Mouse (Mus musculus) induced T-regulatory cell, adult 2 months (primary cell): Measurements from ENCODE around the gene Ralb.

Experiments
- DNase-seq: peaks from one replicate; pipeline ENCODE4 v3.0.0-alpha.2; 2012; ENCODE audit warnings: low read depth

Ralb gene

GRCm38 (mm10) chr1:119446753-119447283, 57.8 kb downstream of the Ralb start:
- DNase-seq: no peak

GRCm38 (mm10) chr1:119443591-119444350, 60.8 kb downstream of the Ralb start:
- DNase-seq: no peak

GRCm38 (mm10) chr1:119442901-119443300, 61.7 kb downstream of the Ralb start:
- no peak for DNase-seq

GRCm38 (mm10) chr1:119438105-119438637, 66.4 kb downstream of the Ralb start:
- no peak for DNase-seq

DNA sequence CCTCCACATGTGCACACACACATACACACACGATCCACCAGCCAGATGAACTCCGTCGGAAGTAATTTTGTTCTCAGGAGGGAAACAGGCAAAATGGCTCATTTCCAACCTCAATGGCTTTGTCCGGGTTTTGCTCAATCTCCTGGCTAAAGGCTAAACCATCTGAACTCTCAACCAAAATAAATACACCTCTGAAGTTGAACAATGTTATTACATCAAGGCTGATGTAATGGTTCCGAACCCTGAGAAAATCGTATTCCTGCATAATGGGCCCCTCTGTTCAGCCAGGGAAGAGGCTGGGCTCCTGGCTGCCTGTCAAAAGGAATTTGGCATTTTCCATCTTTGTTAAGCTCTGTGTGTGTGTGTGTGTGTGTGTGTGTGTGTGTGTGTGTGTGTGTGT, 67.2 kb downstream of the Ralb start:
- DNase-seq: no peak

GRCm38 (mm10) chr1:119424141-119424860, 80.3 kb downstream of the Ralb start:
- DNase-seq: no peak

- DNase-seq: no peak
These were observed 81.1 kb downstream of the Ralb start for GRCm38 (mm10) chr1:119423510-119423909.

DNA sequence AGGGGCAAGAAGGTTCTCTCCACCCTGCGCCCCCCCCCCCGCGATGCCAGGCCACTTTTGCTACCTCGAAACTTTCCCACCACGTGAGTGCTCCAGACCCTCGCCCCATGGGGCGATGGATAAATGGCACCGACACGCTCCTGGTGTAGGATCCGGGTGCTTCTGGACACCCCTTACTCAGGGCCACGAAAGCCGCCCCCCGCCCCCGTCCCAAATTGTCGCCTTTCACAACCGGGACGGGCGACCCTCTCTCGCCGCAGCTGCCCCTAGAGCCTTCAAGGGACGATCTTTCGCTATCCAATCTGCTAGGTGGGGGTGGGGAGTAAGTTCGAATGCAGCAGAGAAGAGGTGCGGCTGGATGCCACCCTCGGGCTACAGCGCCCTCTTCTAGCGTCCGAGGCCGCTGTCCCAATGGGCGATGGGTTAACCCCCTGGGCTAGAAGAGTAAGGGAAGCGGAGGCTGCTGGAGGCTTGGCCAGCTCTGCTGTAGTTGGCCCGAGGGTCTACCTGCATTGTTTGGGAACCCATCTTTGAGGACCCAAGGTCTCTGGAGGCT, 82.1 kb downstream of the Ralb start:
- no peak for DNase-seq

DNA sequence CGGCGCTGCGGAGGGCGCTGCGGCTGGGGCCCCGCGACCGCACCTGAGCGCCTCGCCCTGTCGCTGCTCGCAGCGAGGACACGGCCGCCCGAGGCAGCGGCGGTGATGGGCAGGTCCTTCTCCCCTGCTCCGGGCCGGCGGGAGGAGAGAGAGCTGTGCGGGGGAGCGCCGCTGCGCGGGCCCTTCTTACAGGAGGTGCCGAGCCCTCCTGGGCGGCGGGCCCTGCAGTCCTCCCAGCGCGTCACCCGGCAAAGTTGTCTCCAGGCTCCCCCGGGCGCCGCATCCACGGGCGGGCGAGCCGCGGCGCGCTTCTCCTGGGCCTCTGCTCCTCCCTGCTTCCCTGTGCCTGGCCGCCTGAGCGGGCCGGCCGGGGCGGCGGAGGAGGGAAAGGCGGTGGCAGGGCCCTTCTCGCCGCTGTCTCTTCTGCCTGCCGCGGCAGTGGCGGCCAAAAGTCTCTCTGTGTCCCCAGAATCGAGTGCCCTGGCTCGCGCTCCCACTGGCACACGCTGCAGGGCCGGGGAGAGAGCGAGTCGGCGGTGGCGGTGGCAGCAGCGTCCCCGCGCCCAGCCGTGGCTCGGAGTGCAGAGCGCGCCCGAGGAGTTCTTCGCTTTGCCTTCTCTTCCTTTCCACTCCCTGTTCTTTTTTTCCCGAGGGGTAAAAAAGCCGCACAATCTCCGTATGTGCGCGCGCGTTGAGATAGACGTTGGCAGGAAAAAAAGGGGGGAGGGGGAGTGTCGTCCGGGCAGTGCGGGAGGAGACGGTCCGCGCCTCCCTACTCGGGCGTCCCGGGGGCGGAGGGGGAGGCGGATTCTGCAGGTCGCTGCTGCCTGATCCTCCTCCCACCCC, 82.8 kb downstream of the Ralb start, which contains the start of gene Inhbb:
Gene Inhbb (minus strand): TSS at position 673 of the 846 bp plus-strand sequence.
- no peak for DNase-seq

DNA sequence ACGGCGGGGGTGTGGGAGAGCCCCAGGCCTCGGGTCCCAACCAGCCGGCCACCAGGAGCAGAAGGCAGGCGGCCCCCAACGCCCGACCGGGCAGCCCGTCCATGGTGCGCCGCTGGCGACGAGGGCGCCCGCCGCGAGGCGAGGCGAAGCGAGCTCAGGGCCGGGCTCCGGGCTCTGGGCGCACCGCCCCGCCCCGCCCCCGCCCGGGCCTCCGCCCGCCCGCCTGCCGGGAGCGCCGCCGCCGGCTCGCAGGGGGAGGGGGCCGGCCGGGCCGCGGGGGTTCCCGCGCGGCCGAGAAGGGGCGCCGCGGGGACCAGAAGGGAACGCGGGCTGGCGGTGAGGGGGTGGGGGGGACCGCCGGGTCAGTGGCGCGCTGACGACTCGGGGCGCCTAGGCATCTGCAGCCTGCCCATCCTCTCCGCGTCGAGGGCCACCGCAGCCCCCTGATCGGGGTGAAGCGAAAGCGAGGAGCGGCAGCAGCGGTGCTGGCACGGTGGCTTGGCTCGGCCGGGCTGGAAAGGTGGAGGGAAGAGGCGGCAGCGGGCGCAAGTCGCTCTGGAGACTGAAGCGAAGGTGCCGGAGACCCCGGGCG, 83.5 kb downstream of the Ralb start:
- DNase-seq: no peak
